Comparison of ENCODE assay signal across 11 mouse cellular contexts in the genomic region with DNA sequence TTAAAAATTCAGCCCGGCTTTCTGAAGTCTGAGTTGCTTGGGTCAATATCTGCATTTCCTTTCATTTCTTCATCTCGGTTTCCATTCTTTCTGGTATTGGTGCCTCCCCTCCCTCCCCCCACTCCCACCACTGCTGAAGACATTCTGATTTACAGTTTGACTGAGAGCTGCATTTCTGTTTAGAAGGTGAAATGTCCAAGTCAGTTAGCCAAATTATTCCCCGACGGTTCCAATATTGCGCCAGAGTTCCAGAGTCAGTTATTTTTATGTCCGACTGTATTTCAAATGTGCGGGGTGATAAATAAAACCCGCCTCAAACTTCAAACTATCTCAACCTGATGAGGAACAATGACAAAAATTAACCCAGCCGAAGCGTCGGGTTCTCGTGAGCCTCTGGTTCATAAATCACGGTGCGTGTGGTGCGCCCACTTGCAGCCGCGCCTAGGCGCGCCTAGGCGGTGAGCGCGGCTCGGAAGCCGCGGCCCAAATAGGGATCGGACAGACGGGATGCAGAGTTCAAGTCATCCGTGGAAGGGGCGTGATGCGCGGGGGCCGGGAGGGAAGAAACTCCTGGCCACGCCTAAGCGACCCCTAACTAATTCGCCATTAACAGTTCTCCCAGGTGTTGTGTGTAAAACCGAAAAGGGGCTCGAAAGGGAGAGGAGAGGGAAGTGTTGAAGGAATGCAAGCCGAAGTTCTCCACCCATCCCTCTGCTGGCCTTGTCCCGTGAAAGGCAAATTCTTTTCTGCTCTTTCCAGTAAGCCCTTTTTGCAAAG. TPM values are rescaled to one million over a fixed set of nuclear protein-coding genes. Genes with fewer than 3 reads are reported as not detected.
A peak's percentile ranks its signal among the peaks of the same experiment; 100 is the strongest.
DNase-seq lines count a peak whose midpoint lies in the region; ATAC-seq and TF ChIP-seq lines count a peak whose summit lies in the region.
"Had no signal": no experiment of that assay in that cellular context is flagged by ENCODE, and none has a peak within 500 bp of the region (broad histone marks: within the 10 kb centered on the region; RNA-seq: fewer than 3 reads in every experiment).

No protein-coding gene starts in this region.

- TF ChIP-seq CTCF in stomach, postnatal 0 days (IDR thresholded peaks at IDR 0.05; ENCODE audit: low read depth) = no peak

- WGBS in stomach, embryonic 14.5 days = under 1% methylated on average over 39 of the region's 39 CpGs
- WGBS in stomach, postnatal 0 days = 2% methylated on average over 39 of the region's 39 CpGs
- WGBS in intestine, embryonic 16.5 days = under 1% methylated on average over 39 of the region's 39 CpGs

- H3K4me3 ChIP-seq in stomach, embryonic 14.5 days (ENCODE audit: low read depth, low read length) = peak overlapping the region; percentile 15; the same call in 1 of the 2 replicates
- no peak overlapping the region for H3K4me3 ChIP-seq in stomach, postnatal 0 days (ENCODE audit: low read depth, low read length)
- peak overlapping the region; percentile 12; the same call in 1 of the 2 replicates for H3K4me3 ChIP-seq in intestine, embryonic 16.5 days (ENCODE audit: low read length)

- DNase-seq in adrenal gland, postnatal 14 days = peak; percentile 5
- DNase-seq in adrenal gland, postnatal 36 days = no peak
- no peak for DNase-seq in stomach, postnatal 0 days (ENCODE audit: low spot score)
- no peak for DNase-seq in urinary bladder, postnatal 10 days (ENCODE audit: low spot score)
- DNase-seq in kidney, postnatal 25 days = no peak

- ATAC-seq in stomach, embryonic 14.5 days (ENCODE audit: insufficient number of reproducible peaks, insufficient read depth, low FRiP score, low read depth) = no peak; the same call in 1 of the 2 replicates
- no peak for ATAC-seq in stomach, postnatal 0 days (ENCODE audit: low FRiP score, low TSS enrichment)
- no peak for ATAC-seq in intestine, embryonic 16.5 days
- no peak for ATAC-seq in frontal cortex, adult (ENCODE audit: low TSS enrichment)
- ATAC-seq: activated CD4-positive, CD25-positive, alpha-beta regulatory T cell, adult 4 months had no signal

- no peak overlapping the region for H3K27ac ChIP-seq in stomach, embryonic 14.5 days (ENCODE audit: low read length)
- H3K27ac ChIP-seq in stomach, postnatal 0 days (replicated peaks) = no peak overlapping the region
- no peak overlapping the region for H3K27ac ChIP-seq in intestine, embryonic 16.5 days (ENCODE audit: low read length)

- H3K4me2 ChIP-seq in stomach, embryonic 14.5 days (replicated peaks; ENCODE audit: low read depth, low read length) = peak overlapping the region; percentile 20; the same call in 1 of the 2 replicates
- no peak overlapping the region for H3K4me2 ChIP-seq in stomach, postnatal 0 days (replicated peaks; ENCODE audit: low read depth)
- no peak overlapping the region for H3K4me2 ChIP-seq in intestine, embryonic 16.5 days (ENCODE audit: low read depth, low read length)

- no peaks in the 10 kb centered on the region for H3K9me3 ChIP-seq in stomach, embryonic 14.5 days (ENCODE audit: control insufficient read depth, low read depth, low read length)
- no peaks in the 10 kb centered on the region for H3K9me3 ChIP-seq in stomach, postnatal 0 days (ENCODE audit: control insufficient read depth, low read length)
- H3K9me3 ChIP-seq in intestine, embryonic 16.5 days (ENCODE audit: control insufficient read depth, low read length) = no peaks in the 10 kb centered on the region

- H3K4me1 ChIP-seq in stomach, embryonic 14.5 days (ENCODE audit: control insufficient read depth, insufficient read depth, low read length) = peaks cover 10% of the 10 kb centered on the region
- no peaks in the 10 kb centered on the region for H3K4me1 ChIP-seq in stomach, postnatal 0 days (replicated peaks; ENCODE audit: control insufficient read depth, insufficient read depth)
- peaks cover 6% of the 10 kb centered on the region; the same call in 1 of the 2 replicates for H3K4me1 ChIP-seq in intestine, embryonic 16.5 days (ENCODE audit: control insufficient read depth, insufficient read depth, low read length)

- H3K27me3 ChIP-seq in stomach, embryonic 14.5 days (ENCODE audit: control insufficient read depth, insufficient read depth, low read length) = peaks cover 36% of the 10 kb centered on the region
- H3K27me3 ChIP-seq in stomach, postnatal 0 days (ENCODE audit: control insufficient read depth, insufficient read depth, low read length) = peaks cover 30% of the 10 kb centered on the region
- peaks cover 71% of the 10 kb centered on the region for H3K27me3 ChIP-seq in intestine, embryonic 16.5 days (replicated peaks; ENCODE audit: control insufficient read depth, insufficient read depth, low read length)

- H3K9ac ChIP-seq in stomach, embryonic 14.5 days (replicated peaks; ENCODE audit: low read depth, low read length) = no peak overlapping the region
- H3K9ac ChIP-seq in stomach, postnatal 0 days (ENCODE audit: low read length) = no peak overlapping the region
- H3K9ac ChIP-seq in intestine, embryonic 16.5 days (ENCODE audit: low read depth, low read length) = no peak overlapping the region

- no peak for TF ChIP-seq EP300 in stomach, postnatal 0 days (optimal IDR thresholded peaks at IDR 0.05)

- H3K36me3 ChIP-seq in stomach, embryonic 14.5 days (ENCODE audit: control insufficient read depth, insufficient read depth, low read length) = no peaks in the 10 kb centered on the region
- H3K36me3 ChIP-seq in stomach, postnatal 0 days (ENCODE audit: control insufficient read depth, insufficient read depth, low read length) = no peaks in the 10 kb centered on the region
- no peaks in the 10 kb centered on the region for H3K36me3 ChIP-seq in intestine, embryonic 16.5 days (ENCODE audit: control insufficient read depth, insufficient read depth, low read length)

RNA-seq across cellular contexts. Expression of a gene that starts 7.9 kb away (rescaled TPM):
- total RNA-seq in adrenal gland, postnatal 14 days (2021) = 3.0 and 3.3 TPM in 2 replicates
- total RNA-seq in adrenal gland, postnatal 36 days (2021) = 1 to 10 TPM in 1 of 2 experiments, under 1 TPM in 1; 0.82 to 1.1 TPM
- 0.51 and 1.1 TPM in 2 replicates for polyA plus RNA-seq in stomach, embryonic 14.5 days (2014; fragmentation: Nextera tagmentation; extraction: Ambion mirVana)
- 0.08 and 0.18 TPM in 2 replicates for polyA plus RNA-seq in stomach, postnatal 0 days (2015; fragmentation: Nextera tagmentation; extraction: Ambion mirVana)
- 0.22 and 0.26 TPM in 2 replicates for polyA plus RNA-seq in intestine, embryonic 16.5 days (2015; fragmentation: Nextera tagmentation; extraction: Ambion mirVana)
- total RNA-seq: hematopoietic stem cell, adult 5-6 weeks had no signal
- polyA plus RNA-seq: activated CD4-positive, CD25-positive, alpha-beta regulatory T cell, adult 4 months; liver, embryonic 16.5 days had no signal
